Mouse (Mus musculus): ENCODE measurements around the gene Usp49.
"Not testable (repeated sequence)": the region's sequence is repeated elsewhere in the genome, so short reads cannot be mapped to it uniquely, and the experiment has no call there.

Gene Usp49

GRCm38 (mm10) chr17:47654346-47654745 is 23.9 kb downstream of the Usp49 start:
- DNase-seq: not testable (repeated sequence)

GRCm38 (mm10) chr17:47655697-47656096 is 25.2 kb downstream of the Usp49 start:
- no peak for DNase-seq

GRCm38 (mm10) chr17:47657901-47658300 is 27.4 kb downstream of the Usp49 start:
- no peak for DNase-seq

GRCm38 (mm10) chr17:47658741-47659243 is 28.3 kb downstream of the Usp49 start:
- no peak for DNase-seq

- no peak for DNase-seq
Measured at GRCm38 (mm10) chr17:47663009-47663713, 32.7 kb downstream of the Usp49 start.

- no peak for DNase-seq
Measured at GRCm38 (mm10) chr17:47664474-47664873, 34.0 kb downstream of the Usp49 start.

GRCm38 (mm10) chr17:47669166-47669565 is 38.7 kb downstream of the Usp49 start:
- no peak for DNase-seq

- DNase-seq: no peak
Measured at GRCm38 (mm10) chr17:47671988-47672310, 41.5 kb downstream of the Usp49 start.

GRCm38 (mm10) chr17:47672311-47673111 is 42.0 kb downstream of the Usp49 start:
- peak; percentile 14 for DNase-seq

GRCm38 (mm10) chr17:47676581-47676980 is 46.1 kb downstream of the Usp49 start:
- DNase-seq: peak; percentile 75

GRCm38 (mm10) chr17:47678238-47678637 is 47.7 kb downstream of the Usp49 start:
- no peak for DNase-seq

GRCm38 (mm10) chr17:47678702-47679101 is 48.2 kb downstream of the Usp49 start:
- no peak for DNase-seq

GRCm38 (mm10) chr17:47682836-47683235 is 52.3 kb downstream of the Usp49 start:
- no peak for DNase-seq

- DNase-seq: peak; percentile 93
Measured at GRCm38 (mm10) chr17:47687409-47688343, 57.2 kb downstream of the Usp49 start.

GRCm38 (mm10) chr17:47688344-47688607 is 57.8 kb downstream of the Usp49 start, which contains the start of gene Tomm6:
TSS of gene Tomm6 (minus strand) at chr17:47688386.
- no peak for DNase-seq

- peak; percentile 78 for DNase-seq
Measured at GRCm38 (mm10) chr17:47688608-47689575, 58.4 kb downstream of the Usp49 start, which contains the start of gene Frs3. TSS of gene Frs3 (plus strand) at chr17:47689030.

- peak; percentile 51 for DNase-seq
Measured at GRCm38 (mm10) chr17:47689894-47690293, 59.4 kb downstream of the Usp49 start.

- no peak for DNase-seq
Measured at GRCm38 (mm10) chr17:47691650-47692049, 61.2 kb downstream of the Usp49 start.

GRCm38 (mm10) chr17:47693671-47694441 is 63.4 kb downstream of the Usp49 start:
- DNase-seq: peak; percentile 54

GRCm38 (mm10) chr17:47694442-47694502 is 63.8 kb downstream of the Usp49 start, which contains the start of gene Gm21981:
TSS of gene Gm21981 (minus strand) at chr17:47694455.
- no peak for DNase-seq

- peak; percentile 97 for DNase-seq
Measured at GRCm38 (mm10) chr17:47694503-47695336, 64.2 kb downstream of the Usp49 start, which contains the start of gene Prickle4. TSS of gene Prickle4 (minus strand) at chr17:47694736.
